Mouse (Mus musculus): ENCODE data around the gene Sirpa.

The Sirpa gene

DNA sequence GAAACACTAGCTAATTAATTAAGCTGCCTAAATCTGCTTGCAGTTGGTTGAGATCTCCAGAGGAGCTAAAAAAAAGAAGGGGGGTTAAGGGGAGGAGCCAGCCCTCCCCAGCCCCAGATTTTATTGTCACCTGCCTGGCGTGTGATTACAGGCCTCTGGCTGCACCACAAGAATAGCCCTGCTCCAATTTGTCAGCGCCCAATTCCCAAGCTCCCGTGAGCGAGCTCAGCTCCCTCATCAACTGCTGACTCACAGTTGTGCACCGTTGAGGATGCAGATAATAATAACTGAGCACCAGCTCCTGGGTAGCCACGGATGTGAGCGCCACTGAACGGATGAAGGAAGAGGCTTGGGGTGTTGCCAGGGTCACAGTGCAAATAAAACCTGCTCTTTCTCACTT lies 13.6 kb downstream of the Sirpa start:
- no peak for DNase-seq (ENCODE audit: low spot score)

DNA sequence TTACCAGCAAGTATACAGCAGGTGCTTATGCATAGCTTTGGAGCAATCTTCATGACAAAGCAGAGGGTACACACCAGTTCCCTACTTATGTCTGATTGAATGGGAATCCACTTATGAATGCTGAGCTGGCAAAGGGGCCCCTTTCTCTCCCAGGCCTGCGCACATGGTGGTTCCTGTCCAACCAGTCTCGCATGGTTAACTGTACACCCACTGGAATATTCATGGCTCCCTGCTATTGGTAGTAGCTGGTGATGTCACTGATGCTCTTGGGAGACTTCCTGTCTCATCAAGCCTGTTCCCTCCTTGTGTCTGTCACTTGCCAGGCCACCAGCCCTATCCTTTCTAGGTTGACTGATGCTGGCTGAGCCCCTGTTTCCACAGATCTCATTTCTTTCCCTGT lies 14.3 kb downstream of the Sirpa start:
- DNase-seq (ENCODE audit: low spot score): no peak

DNA sequence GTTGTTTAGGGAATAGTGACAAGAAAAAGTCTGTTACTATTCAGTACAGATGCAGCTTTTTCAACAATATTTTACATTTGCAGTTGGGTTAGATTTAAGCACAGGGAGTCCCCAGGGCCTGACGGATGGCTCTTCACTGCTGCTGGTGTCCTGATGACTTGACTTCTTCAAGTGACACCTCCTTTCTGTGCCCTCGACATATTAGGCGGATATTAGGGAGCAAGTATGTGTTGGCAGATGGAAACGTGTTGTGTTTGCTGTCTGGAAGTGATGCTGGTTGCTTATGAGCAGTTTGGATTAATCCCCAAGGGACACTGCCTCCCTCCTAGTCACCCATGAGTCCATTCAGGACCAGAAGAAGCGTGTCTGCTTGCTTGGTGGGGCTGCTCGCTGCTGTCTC lies 21.3 kb downstream of the Sirpa start:
- DNase-seq (ENCODE audit: low spot score): no peak

DNA sequence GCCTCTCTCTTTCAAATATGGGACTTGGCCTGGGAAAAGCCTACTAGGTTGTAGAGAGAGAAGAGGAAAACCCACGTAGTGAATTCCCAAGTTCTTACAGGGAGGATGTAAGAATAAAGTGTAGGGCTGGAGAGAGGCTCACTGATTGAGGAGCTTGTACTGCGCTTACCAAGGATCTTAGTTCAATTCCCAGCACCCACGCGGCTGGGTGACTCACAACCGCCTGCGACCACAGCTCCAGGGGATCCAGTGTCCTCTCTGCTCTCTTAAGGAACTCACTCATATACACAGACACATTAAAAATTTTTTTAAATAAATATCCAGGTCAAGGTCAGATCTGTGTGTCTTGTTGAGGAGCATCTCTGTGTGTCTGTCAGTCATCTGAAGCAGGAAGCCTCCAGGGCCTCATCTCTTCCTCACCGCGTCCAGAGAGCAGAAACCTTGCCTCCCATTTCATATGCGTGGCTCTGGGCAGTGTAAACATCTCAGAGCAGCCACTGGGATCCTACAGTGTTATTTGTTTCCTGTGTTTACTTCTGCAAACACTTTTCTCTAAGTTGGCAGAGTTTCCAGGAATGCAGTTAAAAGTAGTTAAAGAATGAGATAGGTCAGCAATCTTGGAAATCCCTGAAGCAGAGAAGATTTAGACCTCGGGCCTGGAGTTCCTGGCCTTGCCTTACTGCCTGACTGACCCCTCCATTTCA lies 22.0 kb downstream of the Sirpa start:
- no peak for DNase-seq (ENCODE audit: low spot score)

DNA sequence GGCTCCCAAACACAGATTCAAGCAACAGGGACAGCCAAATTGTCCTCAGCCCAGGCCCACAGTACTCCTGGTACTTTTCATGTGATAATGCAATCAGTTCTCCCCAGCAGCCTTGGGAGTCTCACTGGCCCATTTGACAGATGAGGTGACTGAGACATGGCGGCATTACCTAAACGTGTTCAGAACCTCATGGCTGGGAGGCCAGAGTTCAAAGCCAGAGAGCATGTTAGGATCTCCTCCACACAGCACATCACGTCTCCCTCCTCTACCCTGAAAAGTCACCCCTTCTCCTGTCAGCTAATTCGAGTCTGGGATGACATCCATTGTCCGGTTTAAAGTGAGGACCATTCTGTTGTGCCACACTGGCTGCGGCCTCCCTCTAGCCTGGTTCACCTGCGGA lies 27.5 kb downstream of the Sirpa start:
- no peak for DNase-seq (ENCODE audit: low spot score)

DNA sequence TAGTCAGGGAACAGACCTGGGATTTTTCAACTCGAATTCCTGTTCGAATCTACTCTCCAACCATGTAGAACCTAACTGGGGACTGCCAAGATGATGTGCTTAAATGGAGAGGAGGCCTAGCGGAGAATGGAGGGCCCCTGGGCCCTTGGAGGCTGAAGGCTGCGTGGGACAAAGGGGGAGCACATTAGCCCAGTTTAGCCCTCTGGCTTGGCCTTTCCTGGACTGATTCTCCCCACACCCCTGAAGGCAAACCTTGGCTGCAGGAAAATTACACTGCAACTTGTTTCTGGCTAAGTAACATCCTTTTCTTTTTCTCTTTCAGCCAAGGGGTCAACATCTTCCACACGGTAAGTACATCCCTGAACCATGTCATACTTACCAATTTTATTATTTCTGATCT lies 28.2 kb downstream of the Sirpa start:
- no peak for DNase-seq (ENCODE audit: low spot score)

DNA sequence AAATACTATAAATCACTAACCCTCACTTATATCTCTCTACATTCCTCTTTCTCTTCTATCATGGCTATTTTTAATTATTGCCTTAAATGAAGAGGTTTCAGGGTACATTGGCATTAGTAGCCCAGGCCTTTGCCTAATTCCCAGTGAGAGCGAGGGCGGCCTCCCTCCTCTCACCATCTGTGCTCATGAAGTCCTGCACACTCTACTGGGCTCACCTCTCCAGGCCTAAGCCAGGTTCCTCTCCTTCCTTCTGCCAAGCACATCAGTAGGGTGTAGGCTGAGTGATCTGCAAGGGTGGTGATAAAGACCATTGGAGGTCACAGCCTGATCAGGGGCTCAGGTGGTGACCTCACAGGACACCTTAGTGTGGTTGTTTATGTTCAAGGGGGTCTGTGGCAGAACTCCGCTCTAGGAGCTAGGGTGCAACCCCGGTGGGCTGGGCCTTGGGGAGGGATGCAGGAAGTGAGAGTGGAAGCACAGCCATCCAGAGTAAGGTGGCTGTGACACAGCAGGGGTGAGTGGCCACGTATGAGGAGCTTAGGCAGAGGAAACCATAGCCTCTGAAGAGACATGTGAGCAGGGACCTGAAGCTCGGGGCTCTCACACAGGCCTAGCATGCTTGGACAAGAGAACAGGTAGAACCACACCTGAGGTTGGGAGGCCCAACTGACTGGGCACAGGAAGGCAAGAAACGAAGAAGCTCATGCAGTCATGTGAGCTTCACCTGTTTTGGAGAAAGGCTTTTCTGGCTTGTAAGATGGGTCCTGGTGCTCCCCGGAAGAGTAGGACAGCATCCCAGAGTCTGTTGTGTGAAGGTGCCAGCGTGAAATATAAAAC lies 29.2 kb downstream of the Sirpa start:
- DNase-seq (ENCODE audit: low spot score): no peak

DNA sequence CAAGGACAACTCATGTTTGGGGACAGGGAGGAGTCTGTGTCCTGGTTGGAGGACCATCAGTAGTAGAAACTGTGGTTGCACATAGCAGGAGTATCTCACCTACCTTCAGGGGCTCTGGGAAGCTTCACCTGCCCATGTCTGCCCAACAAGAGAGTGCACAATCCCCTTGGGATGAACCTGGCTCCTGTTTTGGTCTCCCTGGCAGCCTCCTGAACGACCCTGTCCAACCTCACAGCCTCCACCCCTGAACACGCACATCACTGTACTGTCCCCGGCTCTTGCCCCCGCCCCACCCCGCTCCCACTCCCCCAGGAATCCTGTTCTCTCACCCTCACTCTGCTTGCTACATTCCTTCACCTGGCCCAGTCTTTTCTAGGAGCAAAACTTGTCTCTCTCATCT lies 30.3 kb downstream of the Sirpa start:
- DNase-seq (ENCODE audit: low spot score): no peak

DNA sequence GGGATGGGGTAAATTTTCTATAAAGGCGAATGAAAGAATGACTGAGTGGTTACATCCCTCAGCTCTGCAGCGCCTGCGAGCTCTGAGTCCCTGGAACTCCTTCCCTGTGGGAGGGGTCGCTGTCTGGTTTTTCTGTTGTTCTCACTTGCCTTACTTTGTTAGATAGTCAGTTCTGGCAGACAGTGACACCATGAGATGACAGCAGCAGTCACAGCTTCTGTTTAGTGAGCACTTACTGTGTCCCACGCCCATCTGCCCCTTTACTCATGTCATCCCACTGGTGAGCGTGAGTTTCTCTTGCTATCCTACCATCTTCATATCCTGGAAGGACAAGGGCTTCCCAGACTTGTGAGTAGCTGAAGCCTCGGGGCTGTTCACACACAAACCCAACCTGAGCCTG lies 31.1 kb downstream of the Sirpa start:
- no peak for DNase-seq (ENCODE audit: low spot score)

DNA sequence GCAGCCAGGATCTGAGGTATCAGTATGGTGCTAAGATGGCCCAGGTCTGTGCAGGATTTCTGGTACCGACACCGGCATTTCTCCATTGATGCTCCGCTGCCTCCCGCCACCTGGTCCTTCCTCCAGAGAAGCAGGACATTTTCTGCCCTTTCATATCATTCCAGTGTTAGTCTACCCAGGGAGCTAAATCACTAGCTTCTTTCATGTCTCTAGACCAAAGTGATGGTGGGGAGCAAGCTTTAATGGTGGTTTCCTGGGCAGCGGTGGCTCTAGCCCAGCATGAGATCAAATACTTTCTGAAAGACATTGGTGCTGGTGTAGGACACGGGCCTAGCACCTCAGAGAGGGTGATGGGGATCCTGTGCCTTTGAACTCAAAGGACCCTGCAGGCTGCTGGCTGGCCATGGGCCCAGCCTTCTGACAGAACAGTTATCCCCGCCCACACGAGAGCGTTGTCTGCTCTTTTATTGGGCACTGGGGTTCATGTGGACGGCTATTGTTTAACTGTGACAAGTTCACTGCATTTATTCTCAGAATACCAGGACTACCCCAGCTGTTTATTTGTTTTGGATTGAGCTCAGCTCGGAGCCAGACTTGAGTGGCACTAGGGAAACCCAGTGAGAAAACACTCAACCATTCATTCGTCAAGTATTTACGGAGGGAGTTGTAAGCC lies 31.7 kb downstream of the Sirpa start:
- peak; percentile 17 for DNase-seq (ENCODE audit: low spot score)

DNA sequence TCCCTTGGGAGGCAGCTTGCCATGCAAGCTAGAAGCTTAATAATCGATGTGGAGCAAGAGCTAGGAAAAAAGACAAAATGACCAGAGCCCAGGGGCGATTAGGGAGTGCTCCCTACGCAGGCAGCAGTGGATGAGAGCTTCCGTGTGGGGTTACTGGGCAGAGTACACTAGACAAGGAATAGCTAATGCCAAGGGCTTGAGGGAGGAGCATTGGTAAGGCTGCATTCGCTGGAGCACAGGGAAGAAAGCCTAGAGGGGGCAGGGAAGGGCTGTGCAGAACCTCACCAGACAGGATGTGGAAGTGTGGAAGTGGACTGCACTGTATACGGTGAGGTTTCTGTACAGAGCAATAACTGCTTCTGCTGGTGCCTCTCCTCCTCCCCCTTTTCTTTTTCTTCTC lies 32.3 kb downstream of the Sirpa start:
- DNase-seq (ENCODE audit: low spot score): no peak

DNA sequence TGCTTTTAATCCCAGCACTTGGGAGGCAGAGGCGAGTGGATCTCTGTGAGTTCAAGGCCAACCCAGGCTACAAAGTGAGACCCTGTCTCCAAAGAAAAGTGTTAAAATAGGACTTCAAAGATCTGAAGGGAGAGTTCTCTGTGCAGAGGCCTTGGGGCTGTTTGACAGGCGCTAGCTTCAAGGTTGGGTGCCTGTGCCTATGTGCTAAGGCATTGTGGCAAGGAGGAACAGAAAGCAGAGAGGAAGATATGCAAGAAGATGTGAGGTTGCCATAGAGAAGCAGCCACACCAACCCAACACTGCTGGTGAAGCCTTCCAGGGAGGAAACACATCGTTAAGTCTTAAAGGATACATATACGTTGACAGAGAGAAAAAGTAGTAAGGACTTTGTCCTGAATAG lies 33.2 kb downstream of the Sirpa start:
- no peak for DNase-seq (ENCODE audit: low spot score)

DNA sequence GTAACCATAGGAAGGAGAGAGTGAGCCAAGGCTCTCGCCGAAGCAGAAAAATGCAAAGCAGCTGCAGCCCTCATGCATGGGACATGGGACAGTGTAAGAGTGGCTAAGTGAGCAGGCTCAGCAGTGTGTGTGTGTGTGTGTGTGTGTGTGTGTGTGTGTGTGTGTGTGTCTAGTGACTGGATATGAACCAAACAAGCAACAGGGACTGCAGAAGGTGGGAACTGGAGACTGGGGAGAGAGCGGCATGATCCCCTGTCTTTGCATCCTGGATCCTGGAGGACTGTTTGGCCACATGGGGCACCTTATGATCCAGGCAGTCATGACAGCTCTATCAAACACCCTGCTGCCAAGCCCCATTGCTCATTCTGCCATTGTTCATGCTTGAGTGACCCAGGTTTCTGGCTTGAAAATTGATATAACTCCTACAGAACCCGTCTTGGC lies 34.0 kb downstream of the Sirpa start:
- DNase-seq (ENCODE audit: low spot score): no peak

DNA sequence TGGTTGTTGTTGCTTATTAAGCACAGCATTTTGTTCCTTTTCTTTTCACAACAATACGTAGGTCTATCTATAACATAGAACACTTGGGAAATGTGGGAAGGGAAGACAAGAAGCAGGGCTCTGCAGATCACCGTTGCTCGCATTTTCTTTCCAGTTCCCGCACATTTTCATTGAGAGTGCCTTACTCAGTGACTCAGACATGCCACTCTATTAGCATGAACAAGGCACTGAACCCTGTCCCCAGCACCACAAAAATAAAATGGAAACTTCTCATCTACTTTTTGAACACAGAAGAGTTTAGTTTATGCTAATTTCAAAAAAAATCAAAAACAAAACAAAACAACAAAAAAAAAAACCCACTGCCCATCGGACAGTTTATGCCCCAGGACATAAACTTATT lies 34.5 kb downstream of the Sirpa start:
- no peak for DNase-seq (ENCODE audit: low spot score)

DNA sequence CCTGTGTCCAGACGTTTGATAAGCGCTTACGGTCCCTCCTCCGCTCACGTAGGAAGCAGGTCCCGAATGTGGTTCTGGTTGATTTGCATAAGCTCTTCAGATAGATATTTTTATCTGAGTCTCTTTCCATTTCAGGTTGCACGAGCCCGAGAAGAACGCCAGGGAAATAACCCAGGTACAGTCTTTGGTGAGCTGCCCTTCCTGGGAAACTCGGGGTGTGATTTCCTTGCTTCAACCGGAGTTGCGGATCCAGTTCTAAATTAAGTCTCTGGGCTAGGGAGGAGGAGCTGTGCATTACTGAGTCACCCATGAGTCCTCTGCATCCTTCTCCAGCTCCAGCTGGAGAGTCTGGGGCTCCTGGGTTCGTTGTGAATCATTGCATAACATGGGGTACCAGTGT lies 35.2 kb downstream of the Sirpa start:
- DNase-seq (ENCODE audit: low spot score): no peak

DNA sequence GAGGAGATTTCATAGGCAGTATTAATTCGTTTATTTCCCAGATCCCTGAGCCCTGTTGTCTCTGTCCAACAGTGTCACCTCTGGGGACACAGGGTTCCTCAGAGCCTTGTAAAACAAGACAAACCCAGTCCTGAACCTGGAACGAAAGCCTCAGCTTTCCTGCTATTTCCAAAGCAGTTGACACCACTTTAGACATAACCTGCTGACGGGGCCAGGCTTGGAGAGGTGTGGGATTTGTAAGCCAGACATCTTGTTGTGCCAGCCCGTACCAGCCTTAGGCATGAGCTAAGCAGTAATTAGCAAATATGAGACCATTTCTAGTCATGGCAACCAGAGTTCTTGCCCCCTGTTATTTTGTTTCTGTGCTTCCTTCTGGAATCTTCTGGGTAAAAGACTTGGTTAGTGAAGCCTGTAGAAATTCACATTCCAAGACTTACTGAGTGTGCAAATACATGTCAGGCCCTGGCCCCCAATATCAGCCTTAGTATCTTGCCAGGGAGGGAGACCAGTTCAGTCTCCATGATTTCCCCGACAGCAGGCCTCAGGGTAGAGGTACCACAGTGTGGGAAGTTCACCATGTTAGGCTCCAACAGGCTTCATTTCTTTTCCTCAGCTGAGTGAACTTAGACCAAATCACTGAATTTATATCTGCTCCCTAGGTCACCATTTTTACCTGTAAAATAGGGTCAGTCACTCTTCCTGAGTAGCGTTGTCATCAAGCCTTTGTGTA lies 36.0 kb downstream of the Sirpa start:
- DNase-seq (ENCODE audit: low spot score): no peak

DNA sequence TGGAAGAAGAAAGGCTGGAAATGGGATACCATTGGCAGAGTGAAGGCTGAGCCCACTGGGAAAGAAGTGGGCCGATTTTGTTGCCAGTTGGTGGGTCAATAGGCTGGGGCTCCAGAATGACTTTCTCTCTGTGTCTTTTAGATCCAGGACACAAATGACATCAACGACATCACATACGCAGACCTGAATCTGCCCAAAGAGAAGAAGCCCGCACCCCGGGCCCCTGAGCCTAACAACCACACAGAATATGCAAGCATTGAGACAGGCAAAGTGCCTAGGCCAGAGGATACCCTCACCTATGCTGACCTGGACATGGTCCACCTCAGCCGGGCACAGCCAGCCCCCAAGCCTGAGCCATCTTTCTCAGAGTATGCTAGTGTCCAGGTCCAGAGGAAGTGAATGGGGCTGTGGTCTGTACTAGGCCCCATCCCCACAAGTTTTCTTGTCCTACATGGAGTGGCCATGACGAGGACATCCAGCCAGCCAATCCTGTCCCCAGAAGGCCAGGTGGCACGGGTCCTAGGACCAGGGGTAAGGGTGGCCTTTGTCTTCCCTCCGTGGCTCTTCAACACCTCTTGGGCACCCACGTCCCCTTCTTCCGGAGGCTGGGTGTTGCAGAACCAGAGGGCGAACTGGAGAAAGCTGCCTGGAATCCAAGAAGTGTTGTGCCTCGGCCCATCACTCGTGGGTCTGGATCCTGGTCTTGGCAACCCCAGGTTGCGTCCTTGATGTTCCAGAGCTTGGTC lies 37.3 kb downstream of the Sirpa start:
- no peak for DNase-seq (ENCODE audit: low spot score)

DNA sequence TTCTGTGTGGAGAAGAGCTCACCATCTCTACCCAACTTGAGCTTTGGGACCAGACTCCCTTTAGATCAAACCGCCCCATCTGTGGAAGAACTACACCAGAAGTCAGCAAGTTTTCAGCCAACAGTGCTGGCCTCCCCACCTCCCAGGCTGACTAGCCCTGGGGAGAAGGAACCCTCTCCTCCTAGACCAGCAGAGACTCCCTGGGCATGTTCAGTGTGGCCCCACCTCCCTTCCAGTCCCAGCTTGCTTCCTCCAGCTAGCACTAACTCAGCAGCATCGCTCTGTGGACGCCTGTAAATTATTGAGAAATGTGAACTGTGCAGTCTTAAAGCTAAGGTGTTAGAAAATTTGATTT lies 37.9 kb downstream of the Sirpa start:
- no peak for DNase-seq (ENCODE audit: low spot score)

DNA sequence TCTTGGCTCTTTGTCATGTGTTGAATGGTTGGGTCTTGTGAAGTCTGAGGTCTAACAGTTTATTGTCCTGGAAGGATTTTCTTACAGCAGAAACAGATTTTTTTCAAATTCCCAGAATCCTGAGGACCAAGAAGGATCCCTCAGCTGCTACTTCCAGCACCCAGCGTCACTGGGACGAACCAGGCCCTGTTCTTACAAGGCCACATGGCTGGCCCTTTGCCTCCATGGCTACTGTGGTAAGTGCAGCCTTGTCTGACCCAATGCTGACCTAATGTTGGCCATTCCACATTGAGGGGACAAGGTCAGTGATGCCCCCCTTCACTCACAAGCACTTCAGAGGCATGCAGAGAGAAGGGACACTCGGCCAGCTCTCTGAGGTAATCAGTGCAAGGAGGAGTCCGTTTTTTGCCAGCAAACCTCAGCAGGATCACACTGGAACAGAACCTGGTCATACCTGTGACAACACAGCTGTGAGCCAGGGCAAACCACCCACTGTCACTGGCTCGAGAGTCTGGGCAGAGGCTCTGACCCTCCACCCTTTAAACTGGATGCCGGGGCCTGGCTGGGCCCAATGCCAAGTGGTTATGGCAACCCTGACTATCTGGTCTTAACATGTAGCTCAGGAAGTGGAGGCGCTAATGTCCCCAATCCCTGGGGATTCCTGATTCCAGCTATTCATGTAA lies 38.5 kb downstream of the Sirpa start:
- no peak for DNase-seq (ENCODE audit: low spot score)

DNA sequence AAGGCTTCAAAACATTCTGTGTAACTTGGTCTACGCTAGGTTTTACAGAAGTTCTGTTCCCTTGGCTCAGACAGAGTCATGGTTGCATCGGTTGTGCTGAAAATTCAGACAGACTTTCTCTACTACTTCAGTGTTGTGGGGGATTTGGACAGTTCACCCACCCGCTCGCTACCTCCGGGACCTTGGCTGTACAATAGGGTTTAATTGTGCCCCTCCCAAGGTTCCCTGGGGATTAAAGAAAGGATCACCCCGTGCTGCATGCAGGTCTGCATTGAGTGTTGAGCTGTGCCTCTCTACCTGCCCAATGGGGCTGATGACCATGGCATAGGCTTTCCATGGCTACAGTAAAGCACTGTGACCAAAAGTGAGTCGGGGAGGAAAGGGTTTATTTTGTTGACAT lies 39.7 kb downstream of the Sirpa start:
- DNase-seq (ENCODE audit: low spot score): no peak

DNA sequence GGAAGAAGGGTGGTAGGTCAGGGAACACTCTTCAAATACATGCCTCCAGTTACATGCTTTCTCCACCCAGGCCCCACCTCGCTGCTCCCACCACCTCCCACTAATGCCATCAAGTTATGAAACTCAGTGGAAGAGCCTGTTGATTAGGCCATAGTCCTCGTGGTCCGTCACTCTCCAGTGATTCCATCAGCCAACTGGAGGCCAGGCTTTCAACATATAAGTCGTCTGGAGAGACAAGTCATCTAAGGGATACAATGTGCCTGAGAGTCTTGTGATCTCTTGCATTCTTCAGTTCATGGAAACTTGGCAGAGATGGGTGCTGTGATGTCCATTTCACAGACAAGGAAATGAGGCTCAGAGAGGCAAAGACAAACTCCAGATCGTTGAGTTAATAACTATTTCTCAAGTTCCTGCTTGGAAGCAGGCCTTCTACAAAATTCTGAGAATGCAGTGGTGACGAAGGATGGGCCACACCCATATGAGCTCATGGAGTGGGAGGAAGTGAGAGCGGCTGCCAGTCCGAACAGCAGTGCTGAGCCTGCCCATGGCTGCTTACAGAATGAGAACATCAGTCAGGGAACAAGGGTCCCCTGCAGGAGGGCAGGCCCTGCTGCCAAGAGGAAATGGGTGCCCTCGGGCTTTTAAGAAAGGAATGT lies 40.6 kb downstream of the Sirpa start:
- no peak for DNase-seq (ENCODE audit: low spot score)

Measured in embryo, embryonic 10.5 days (tissue).